Mouse (Mus musculus) hindbrain, embryonic 14.5 days (tissue): ENCODE results near the gene Fosb. TPM values are rescaled to one million over a fixed set of nuclear protein-coding genes. Genes with fewer than 3 reads are reported as not detected.

Experiments used
- ATAC-seq: fragments of 200-750 bp; cut with Nextera tagmentation; 2 replicates; pipeline ENCODE4 v1.8.0; 2017; ENCODE audit warnings: moderate number of reproducible peaks, mild to moderate bottlenecking, moderate TSS enrichment, moderate library complexity; ENCODE audit not compliant: low FRiP score
- DNase-seq: peaks from one replicate; pipeline ENCODE4 v3.0.0-alpha.2; 2015; ENCODE audit warnings: low spot score
- H3K27ac ChIP-seq: fragments of 300-500 bp; sonication (generic); 2 replicates; pipeline ENCODE4 v1.5.1; 2014; ENCODE audit warnings: mild to moderate bottlenecking, moderate library complexity
- H3K27me3 ChIP-seq: fragments of 300-500 bp; sonication (generic); 2 replicates; pipeline ENCODE4 v1.6.1; 2014; ENCODE audit warnings: mild to moderate bottlenecking, low read length, mixed read lengths; ENCODE audit not compliant: control insufficient read depth, insufficient read depth
- H3K36me3 ChIP-seq: fragments of 300-500 bp; sonication (generic); replicated peaks from 2 replicates; pipeline ENCODE4 v1.6.1; 2014; ENCODE audit not compliant: control insufficient read depth, insufficient read depth
- H3K4me1 ChIP-seq: fragments of 300-500 bp; sonication (generic); replicated peaks from 2 replicates; pipeline ENCODE4 v1.6.1; 2014; ENCODE audit warnings: antibody characterized with exemption, low read length, mixed read lengths; ENCODE audit not compliant: control insufficient read depth, insufficient read depth
- H3K4me2 ChIP-seq: fragments of 300-500 bp; sonication (generic); replicated peaks from 2 replicates; pipeline ENCODE4 v1.6.1; 2014; ENCODE audit warnings: mild to moderate bottlenecking, moderate library complexity
- H3K4me3 ChIP-seq: fragments of 300-500 bp; sonication (generic); replicated peaks from 2 replicates; pipeline ENCODE4 v1.5.1; 2014; ENCODE audit warnings: mild to moderate bottlenecking, low read length
- H3K9ac ChIP-seq: fragments of 300-500 bp; sonication (generic); 2 replicates; pipeline ENCODE4 v1.6.1; 2014
- H3K9me3 ChIP-seq: fragments of 300-500 bp; sonication (generic); 2 replicates; pipeline ENCODE4 v1.6.1; 2016; ENCODE audit warnings: low read length; ENCODE audit not compliant: control insufficient read depth
- WGBS: fragments of 180-500 bp; shearing (Covaris S2); extraction: QIAGEN DNeasy Blood & Tissue Kit; methylation state at CpG from one replicate; pipeline ENCODE4 v1.1.7; 2014; 5-methylcytosine and 5-hydroxymethylcytosine counted together
- polyA plus RNA-seq: library from polyadenylated mRNA; unstranded; fragments of >200 nt; fragmentation: Nextera tagmentation; extraction: Ambion mirVana; gene quantifications from 2 replicates; pipeline ENCODE4 v1.2.1, GENCODE M21; 2014

The Fosb gene
- 0.12 TPM in 1 of 2 replicates, not detected in the other for polyA plus RNA-seq

GRCm38 (mm10) chr7:19309884-19310641, at the start of gene Fosb:
Gene Fosb, minus strand, starts transcription at chr7:19310051.
- peaks cover 24% of the 10 kb centered on the region for H3K27me3 ChIP-seq
- DNase-seq (peak; percentile 98), ATAC-seq (peak; percentile 88)
- WGBS: under 1% methylated on average over 49 of the region's 49 CpGs
- H3K4me3 ChIP-seq: peak within 1 kb of the TSS; percentile 51
- no peak within 1 kb of the TSS for H3K27ac ChIP-seq
- peak within 1 kb of the TSS; percentile 69 for H3K4me2 ChIP-seq
- peaks cover 16% of the 10 kb centered on the region for H3K4me1 ChIP-seq
- no peaks in the 10 kb centered on the region for H3K36me3 ChIP-seq
- H3K9ac ChIP-seq: peak within 1 kb of the TSS; percentile 53
- H3K9me3 ChIP-seq: no peaks in the 10 kb centered on the region

DNA sequence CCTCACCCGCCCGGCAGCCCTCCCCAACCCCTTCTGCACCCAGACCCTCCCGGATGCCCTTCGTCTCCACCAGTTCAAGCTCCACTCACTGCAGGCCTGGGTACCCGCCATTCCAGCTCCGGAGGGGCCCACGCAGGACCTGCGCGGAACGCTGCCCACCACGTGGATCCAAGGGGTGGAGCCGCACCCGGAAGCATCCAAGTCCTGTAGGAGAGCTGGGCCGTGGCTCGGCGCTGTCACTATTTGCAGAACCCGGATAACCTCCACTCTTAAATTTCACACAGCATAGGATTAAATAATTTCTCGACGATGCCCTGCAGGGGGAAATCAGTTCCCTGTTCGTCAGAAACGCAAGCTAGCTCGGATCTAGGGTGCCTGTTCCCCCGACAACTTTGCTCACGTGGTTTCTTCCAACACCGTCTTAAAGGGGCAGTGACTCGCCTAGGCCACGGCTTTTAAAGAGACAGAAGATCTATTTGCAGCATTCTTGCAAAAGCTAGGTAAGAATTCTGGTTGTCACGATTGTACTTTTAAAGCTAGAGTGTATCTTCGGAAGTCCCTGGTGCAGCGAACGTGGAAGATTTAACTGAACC, 49.5 kb upstream of the Fosb start, which contains the start of the genes Cd3eap and Ppp1r13l:
TSS of gene Cd3eap (minus strand) at position 185 of the 593 bp plus-strand sequence.
TSS of gene Ppp1r13l (plus strand) at position 451 of the 593 bp plus-strand sequence.
- Histone ChIP-seq H3K27ac (no peak within 1 kb of the TSS; the same call in 1 of the 2 replicates), H3K4me3 (peak within 1 kb of the TSS; percentile 72), H3K27me3 (no peaks in the 10 kb centered on the region), H3K4me2 (peak within 1 kb of the TSS; percentile 85), H3K36me3 (peaks cover 21% of the 10 kb centered on the region), H3K9me3 (no peaks in the 10 kb centered on the region), H3K4me1 (peaks cover 20% of the 10 kb centered on the region; the same call in 1 of the 2 replicates), H3K9ac (peak within 1 kb of the TSS; percentile 72)
- under 1% methylated on average over 31 of the region's 31 CpGs for WGBS
- DNase-seq (peak; percentile 84), ATAC-seq (peak; percentile 82)

DNA sequence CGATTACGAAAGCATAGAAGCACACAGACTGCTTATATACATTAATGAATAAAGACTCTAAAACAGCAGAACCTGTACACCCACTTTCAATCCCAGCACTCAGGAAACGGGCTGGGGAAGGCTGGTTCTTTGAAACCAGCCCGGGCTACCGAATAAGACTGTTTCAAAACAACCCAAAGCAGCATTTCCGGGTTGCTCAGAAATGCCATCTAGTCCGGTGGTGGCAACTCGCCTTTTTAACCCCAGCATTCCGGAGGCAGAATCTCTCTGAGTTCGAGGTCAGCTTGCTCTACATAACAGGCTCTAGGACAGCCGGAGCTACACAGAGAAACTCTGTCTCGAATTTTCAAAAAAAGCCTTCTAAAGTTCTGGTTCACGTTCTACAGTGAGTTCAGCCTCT, 48.8 kb upstream of the Fosb start:
- DNase-seq (no peak), ATAC-seq (no peak)
- Histone ChIP-seq H3K4me2 (peak overlapping the region; percentile 85), H3K4me3 (peak overlapping the region; percentile 72), H3K4me1 (peaks cover 20% of the 10 kb centered on the region; the same call in 1 of the 2 replicates), H3K36me3 (peaks cover 24% of the 10 kb centered on the region), H3K27me3 (no peaks in the 10 kb centered on the region), H3K27ac (no peak overlapping the region), H3K9me3 (no peaks in the 10 kb centered on the region), H3K9ac (peak overlapping the region; percentile 72)
- 29% methylated on average over 13 of the region's 13 CpGs for WGBS

DNA sequence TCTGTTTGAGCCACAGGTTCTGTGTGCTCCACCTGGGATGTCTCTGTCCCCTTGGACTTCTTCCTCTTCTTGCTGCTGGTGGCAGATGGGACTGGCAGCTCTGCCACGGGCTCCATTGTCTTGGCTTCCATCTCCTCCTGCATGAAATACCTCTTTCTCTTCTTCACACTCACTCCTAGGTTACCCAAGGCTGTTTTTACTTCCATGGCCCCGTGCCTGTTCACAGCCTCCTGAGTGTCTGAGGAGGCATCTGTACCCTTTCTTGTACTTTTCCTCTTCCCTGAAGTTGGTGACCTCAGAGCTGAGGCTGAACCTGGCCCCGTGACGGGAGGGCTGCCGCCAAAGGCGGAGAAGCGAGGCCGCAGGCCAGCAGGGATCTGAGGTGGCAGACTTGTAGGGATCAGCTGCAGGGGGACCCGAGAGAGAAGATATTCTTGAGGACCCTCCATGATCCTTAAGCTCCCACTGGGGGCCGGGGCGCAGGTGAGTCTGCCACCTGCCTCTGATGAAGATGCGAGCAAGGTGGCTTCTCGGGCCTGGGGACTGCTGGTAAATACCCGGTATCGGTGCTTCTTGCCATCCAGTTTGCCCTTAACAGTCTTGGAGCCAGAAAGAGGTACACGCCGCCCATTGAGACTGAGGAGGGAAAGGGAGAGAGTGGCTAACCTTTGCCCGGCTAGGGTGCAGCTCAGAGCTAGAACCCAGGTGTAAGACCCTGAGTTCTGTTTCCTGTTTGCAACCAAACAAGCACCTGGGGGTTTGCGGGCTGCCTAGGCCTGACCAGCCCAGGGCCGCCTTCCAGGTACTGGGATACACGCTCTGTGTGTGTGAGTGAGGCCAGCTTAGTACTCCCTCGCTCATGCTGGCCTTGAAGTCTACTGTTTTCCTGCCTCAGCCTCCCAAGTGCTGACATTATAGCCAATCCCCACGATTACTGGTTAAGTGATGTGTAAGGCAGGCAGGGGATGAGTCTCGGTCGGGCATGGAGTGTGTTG, 47.8 kb upstream of the Fosb start:
- WGBS: 93% methylated on average over 25 of the region's 25 CpGs
- no peak overlapping the region for H3K27ac ChIP-seq
- 0 out of 2 replicates have a peak overlapping the region, but pooled peaks have one; percentile 72 for H3K9ac ChIP-seq
- H3K4me2 ChIP-seq: peak overlapping the region; percentile 85
- H3K27me3 ChIP-seq: no peaks in the 10 kb centered on the region
- peaks cover 34% of the 10 kb centered on the region for H3K36me3 ChIP-seq
- ATAC-seq: no peak
- DNase-seq: no peak
- no peaks in the 10 kb centered on the region for H3K9me3 ChIP-seq
- peak overlapping the region; percentile 72; the same call in 1 of the 2 replicates for H3K4me3 ChIP-seq
- peaks cover 20% of the 10 kb centered on the region; the same call in 1 of the 2 replicates for H3K4me1 ChIP-seq

DNA sequence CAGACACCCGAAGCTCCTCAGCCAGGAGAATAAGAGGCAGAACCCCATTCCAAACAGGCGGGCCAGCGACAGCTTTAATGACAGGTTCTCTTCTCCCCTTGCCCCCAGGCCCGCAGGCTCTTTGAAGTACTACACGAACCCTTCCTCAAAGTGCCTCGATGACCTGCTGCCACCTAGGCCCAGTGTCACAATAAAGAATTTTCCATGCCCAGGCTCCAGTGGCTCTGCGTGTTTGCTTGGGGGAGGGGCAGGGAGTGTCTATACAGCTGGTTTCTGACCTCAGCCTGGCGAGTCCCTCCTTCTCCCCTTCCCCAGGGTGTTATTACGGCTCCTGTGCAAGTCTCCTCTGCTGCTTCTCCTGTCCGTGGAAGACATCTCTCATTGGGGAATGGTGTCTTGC, 46.5 kb upstream of the Fosb start:
- H3K4me2 ChIP-seq: no peak overlapping the region
- peaks cover 15% of the 10 kb centered on the region; the same call in 1 of the 2 replicates for H3K4me1 ChIP-seq
- no peaks in the 10 kb centered on the region for H3K9me3 ChIP-seq
- H3K9ac ChIP-seq: no peak overlapping the region
- peaks cover 47% of the 10 kb centered on the region for H3K36me3 ChIP-seq
- H3K4me3 ChIP-seq: no peak overlapping the region
- H3K27ac ChIP-seq: no peak overlapping the region
- no peak for ATAC-seq
- WGBS: 68% methylated on average over 10 of the region's 10 CpGs
- DNase-seq: no peak
- no peaks in the 10 kb centered on the region for H3K27me3 ChIP-seq

DNA sequence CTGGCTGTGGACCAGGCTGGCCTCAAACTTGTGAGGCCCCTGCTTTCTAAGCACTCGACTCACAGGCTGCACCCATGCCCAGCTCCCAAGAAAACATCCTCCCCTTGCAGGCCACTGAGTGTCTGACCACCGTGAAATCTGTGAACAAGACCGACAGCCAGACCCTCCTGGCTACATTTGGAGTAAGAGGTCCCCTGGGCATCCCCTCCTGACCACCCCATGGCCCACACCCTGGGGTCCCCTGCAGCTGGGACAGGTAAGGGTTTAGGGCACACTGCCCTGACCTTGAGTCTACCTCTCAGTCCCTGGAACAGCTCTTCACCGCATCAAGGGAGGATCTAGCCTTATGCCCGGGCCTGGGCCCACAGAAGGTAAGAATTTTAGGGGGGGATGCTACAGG, 45.1 kb upstream of the Fosb start:
- DNase-seq: no peak
- no peak overlapping the region for H3K4me2 ChIP-seq
- no peaks in the 10 kb centered on the region for H3K9me3 ChIP-seq
- peaks cover 57% of the 10 kb centered on the region for H3K36me3 ChIP-seq
- H3K27ac ChIP-seq: no peak overlapping the region
- no peaks in the 10 kb centered on the region for H3K27me3 ChIP-seq
- no peak overlapping the region for H3K4me3 ChIP-seq
- no peak overlapping the region for H3K9ac ChIP-seq
- ATAC-seq: no peak
- peaks cover 10% of the 10 kb centered on the region; the same call in 1 of the 2 replicates for H3K4me1 ChIP-seq
- 92% methylated on average over 5 of the region's 5 CpGs for WGBS

DNA sequence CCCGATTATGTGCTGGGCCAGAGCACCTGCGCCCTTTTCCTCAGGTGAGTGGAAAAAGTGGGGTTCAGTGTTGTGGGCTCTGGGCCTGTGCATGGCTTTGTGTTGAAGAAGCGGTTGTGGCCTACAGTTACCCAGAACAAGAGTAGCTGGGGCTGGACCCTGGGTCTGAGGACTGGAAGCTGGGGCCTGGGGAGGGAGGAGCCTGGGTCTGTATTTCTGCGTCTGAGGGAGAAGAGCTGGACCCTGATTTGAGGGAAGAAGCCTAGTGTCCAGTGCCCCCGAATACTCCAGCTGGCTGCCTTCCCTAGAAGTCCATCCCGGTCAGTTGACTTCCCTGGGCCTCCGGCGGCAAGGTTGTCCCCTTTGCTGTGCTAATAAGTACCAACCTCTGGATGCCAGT, 40.4 kb upstream of the Fosb start:
- 97% methylated on average over 8 of the region's 8 CpGs for WGBS
- Histone ChIP-seq H3K4me3 (no peak overlapping the region), H3K9ac (no peak overlapping the region), H3K36me3 (peaks cover 63% of the 10 kb centered on the region), H3K4me1 (peaks cover 9% of the 10 kb centered on the region), H3K9me3 (no peaks in the 10 kb centered on the region), H3K4me2 (no peak overlapping the region), H3K27me3 (no peaks in the 10 kb centered on the region), H3K27ac (no peak overlapping the region)
- DNase-seq: no peak
- ATAC-seq: no peak

- whole genome bisulfite sequencing: 89% methylated on average over 13 of the region's 13 CpGs
- ATAC-seq: no peak
These were observed 39.5 kb upstream of the Fosb start for GRCm38 (mm10) chr7:19349188-19349915.

More at GRCm38 (mm10) chr7:19349188-19349915, 39.5 kb upstream of the Fosb start:
- Histone ChIP-seq H3K27ac (no peak overlapping the region), H3K36me3 (peaks cover 54% of the 10 kb centered on the region), H3K4me3 (no peak overlapping the region), H3K27me3 (no peaks in the 10 kb centered on the region), H3K4me2 (no peak overlapping the region), H3K9me3 (no peaks in the 10 kb centered on the region), H3K9ac (no peak overlapping the region), H3K4me1 (peaks cover 12% of the 10 kb centered on the region)
- DNase-seq: no peak
